Mouse (Mus musculus): ENCODE measurements around the gene Azin2. TPM values are rescaled to one million over a fixed set of nuclear protein-coding genes. Genes with fewer than 3 reads are reported as not detected.

Azin2 gene
- total RNA-seq, 2 experiments from 2014 or later, result 30.3 to 36.3 TPM

DNA sequence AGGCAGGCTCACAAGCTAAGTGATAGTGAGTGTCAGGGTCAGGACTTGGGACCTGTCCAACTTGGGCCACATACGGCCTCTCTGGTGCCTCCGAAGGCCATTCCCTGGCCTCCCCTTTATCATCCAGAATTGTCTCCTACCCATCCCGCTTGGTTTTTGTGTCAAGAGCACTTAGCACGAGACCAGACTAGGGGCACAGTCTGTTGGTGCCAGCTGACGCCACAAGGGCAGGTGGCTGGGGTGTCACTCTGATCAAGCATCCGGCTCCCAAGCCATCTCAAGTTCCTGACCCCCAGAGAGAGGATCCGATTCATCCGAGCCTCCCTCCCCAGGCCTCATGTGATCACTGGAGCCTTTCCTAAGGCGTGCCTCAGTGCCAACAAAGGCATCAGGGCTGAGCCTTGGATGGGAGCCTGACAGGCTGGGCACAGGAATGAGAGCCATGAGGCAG, 74.6 kb downstream of the Azin2 start:
- intact Hi-C loops (cut with DNase I), result no loop called here
- no peak for DNase-seq (ENCODE audit: extremely low spot score in 1 of 2, low spot score in 2 of 2)

DNA sequence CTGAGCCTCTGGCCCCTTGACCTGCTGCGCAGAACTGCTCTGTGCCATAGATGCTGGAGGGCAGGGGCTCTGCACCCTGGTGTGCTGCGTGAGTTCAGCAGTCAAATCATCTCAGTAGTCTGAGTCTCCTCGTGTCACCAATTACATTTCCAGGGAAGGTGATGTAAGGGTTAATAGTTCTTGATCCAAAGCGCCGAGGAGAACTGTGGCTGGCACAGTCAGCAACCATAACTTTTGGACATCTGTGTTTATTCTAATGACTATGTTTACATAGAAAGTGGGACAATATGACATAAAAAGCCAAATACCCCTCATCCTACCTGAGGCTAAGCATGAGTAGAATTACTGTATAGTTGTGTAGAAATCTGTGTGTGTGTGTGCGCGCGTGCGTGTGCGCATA, 75.2 kb downstream of the Azin2 start:
- DNase-seq (ENCODE audit: extremely low spot score in 1 of 2, low spot score in 2 of 2), result no peak
- intact Hi-C loops (cut with DNase I), result no loop called here

DNA sequence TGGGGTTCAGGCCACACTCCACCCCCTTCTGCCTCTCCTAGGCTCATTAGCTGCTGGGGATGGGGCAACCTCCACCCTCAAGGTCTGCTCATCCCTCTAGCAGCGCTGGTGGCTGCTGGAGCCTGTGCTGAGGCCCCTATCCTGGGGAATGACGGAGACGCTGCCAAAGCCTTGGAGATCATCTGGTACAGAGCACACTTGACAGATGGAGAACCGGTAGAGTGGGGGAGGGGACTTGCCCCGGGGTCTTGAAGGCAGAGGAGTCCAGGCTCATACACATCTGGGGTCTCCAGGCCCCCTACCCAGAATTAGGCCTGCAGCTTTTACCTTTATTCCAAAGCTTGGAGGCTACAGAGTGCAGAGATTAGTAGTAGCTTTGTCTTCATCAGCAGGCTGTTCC, 75.7 kb downstream of the Azin2 start:
- intact Hi-C loops (cut with DNase I), result no loop called here

DNA sequence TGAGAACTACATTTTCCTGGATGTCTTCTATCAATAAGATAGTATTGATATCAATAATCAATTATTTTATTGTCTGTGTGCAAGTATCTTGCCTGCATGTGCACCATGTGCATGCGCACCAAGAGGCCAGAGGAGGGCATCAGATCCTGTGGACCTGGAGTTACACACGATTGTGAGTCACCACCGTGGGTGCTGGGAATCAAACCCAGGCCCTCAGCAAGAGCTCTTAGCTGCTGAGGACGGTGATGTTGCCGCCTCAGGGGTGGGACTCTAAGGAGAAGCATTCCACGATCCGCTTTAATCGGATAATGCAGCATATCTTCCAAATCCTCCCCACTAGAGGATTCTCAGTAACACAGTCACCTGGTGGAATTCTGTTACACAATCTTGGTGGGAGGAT, 76.7 kb downstream of the Azin2 start:
- intact Hi-C loops (cut with DNase I), result no loop called here
- DNase-seq (ENCODE audit: extremely low spot score in 1 of 2, low spot score in 2 of 2), result no peak

More for the DNA sequence above, 75.7 kb downstream of the Azin2 start:
- peak in 1 of 2 experiments; percentile 53 for DNase-seq (ENCODE audit: extremely low spot score in 1 of 2, low spot score in 2 of 2)

DNA sequence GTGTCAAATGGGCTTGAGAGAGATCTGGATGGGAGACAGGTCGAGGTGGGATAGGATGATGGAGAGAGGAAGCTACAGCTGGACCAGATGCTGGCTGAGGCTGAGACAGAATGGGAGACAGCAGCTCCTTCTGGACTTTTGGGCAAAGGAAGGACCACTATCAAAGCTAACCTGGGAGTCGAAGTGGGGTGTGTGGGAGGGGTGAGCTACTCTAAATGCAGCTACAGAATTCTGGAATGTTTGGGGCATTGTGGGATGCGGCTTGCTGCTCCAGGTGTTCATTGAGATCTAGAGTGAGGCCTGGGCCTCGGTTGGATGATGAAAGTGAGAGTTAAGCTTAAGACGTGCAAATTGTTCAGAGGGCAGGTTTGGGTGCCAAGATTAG, 77.5 kb downstream of the Azin2 start:
- intact Hi-C loops (cut with DNase I), result no loop called here
- no peak for DNase-seq (ENCODE audit: extremely low spot score in 1 of 2, low spot score in 2 of 2)

DNA sequence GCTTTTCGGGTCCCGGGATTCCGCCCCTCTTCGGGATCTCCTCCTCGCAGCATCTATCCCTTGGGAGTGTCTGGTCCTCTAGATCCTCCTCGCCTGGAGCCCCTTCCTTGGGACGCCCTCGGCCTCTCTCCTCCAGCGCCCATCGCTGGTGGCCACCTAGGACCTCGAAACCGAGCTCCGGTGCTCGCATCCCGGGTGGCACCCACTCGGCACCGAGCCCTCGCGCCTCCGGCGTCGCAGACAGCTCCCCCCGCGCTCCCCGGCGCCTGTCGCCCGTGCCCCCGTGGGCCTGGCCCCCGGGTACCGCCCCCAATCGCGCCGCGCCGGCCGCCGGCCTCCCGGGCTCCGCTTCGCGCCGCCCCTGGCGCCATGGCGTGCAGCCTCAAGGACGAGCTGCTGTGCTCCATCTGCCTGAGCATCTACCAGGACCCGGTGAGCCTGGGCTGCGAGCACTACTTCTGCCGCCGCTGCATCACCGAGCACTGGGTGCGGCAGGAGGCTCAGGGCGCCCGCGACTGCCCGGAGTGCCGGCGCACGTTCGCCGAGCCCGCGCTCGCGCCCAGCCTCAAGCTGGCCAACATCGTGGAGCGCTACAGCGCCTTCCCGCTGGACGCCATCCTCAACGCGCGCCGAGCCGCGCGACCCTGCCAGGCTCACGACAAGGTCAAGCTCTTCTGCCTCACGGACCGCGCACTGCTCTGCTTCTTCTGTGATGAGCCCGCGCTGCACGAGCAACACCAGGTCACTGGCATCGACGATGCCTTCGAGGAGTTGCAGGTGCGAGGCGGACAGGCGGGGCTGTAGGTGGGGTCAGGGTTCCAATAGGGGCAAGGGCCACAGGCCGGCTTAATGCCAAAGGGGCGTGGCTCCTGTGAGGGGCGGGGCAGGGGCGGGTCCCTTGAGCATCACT, 78.2 kb downstream of the Azin2 start:
- DNase-seq (ENCODE audit: extremely low spot score in 1 of 2, low spot score in 2 of 2), result peak; percentile 29 to 76
- intact Hi-C loops (cut with DNase I), result no loop called here

DNA sequence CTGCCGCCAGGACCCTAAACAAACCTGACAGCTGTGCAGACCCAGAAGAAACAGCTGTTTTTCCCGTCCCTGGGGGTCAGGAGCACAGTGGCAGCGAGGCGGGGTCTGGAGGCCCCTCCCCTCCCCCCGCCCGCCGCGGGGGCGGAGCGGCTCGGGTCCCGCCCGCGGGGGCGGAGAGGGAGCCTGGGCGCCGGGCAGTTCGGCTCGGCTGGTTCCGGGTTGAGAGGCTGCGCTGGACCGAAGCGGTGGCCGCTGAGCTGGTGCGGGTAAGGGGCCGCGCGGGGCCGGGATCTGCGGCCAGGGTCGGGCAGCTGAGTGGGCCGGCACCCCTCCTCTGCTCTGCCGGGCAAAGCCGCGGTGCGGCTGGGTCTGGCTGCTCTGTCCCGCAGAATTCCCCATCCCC, 78.9 kb downstream of the Azin2 start, which contains the start of gene Trim62:
TSS of gene Trim62 (plus strand) at position 202 of the 403 bp plus-strand sequence.
- intact Hi-C loops (cut with DNase I), result no loop called here
- peak; percentile 44 to 91 for DNase-seq (ENCODE audit: extremely low spot score in 1 of 2, low spot score in 2 of 2)

Other genes with a start within 250 kb of the Azin2 start
- gene A3galt2, start 207.1 kb downstream of the Azin2 start, total RNA-seq (2021), result under 1 TPM; 0.45 to 0.47 TPM
- 10 to 100 TPM; 43.4 to 45.5 TPM for gene Zfp362, start 156.4 kb downstream of the Azin2 start, total RNA-seq (2021)
- gene Trim62, start 78.9 kb downstream of the Azin2 start, total RNA-seq (2021), result 10 to 100 TPM; 30.2 to 31.2 TPM
- 10 to 100 TPM; 30.5 to 30.7 TPM for gene Ak2, start 29.5 kb upstream of the Azin2 start, total RNA-seq (2021)
- gene Rnf19b, start 95.8 kb upstream of the Azin2 start, total RNA-seq (2021), result 10 to 100 TPM; 71.6 to 85.4 TPM
- not detected for gene Tmem54, start 143.1 kb upstream of the Azin2 start, total RNA-seq (2021)
- 100 to 1,000 TPM; 441 to 451 TPM for gene Hpca, start 159.6 kb upstream of the Azin2 start, total RNA-seq (2021)
- 10 to 100 TPM; 41.8 to 44.6 TPM for gene Fndc5, start 174.6 kb upstream of the Azin2 start, total RNA-seq (2021)
- gene S100pbp, start 227.3 kb upstream of the Azin2 start, total RNA-seq (2021), result 10 to 100 TPM; 40.1 to 45.7 TPM
- 100 to 1,000 TPM; 103 to 105 TPM for gene Yars, start 227.3 kb upstream of the Azin2 start, total RNA-seq (2021)

All from left cerebral cortex, postnatal 10 days (tissue).